Mouse (Mus musculus): ENCODE measurements around the gene Agpat2. TPM values are rescaled to one million over a fixed set of nuclear protein-coding genes. Genes with fewer than 3 reads are reported as not detected.
A peak's percentile ranks its signal among the peaks of the same experiment; 100 is the strongest.

Agpat2 gene
- polyA plus RNA-seq, 1 experiment = 19.7 TPM

DNA sequence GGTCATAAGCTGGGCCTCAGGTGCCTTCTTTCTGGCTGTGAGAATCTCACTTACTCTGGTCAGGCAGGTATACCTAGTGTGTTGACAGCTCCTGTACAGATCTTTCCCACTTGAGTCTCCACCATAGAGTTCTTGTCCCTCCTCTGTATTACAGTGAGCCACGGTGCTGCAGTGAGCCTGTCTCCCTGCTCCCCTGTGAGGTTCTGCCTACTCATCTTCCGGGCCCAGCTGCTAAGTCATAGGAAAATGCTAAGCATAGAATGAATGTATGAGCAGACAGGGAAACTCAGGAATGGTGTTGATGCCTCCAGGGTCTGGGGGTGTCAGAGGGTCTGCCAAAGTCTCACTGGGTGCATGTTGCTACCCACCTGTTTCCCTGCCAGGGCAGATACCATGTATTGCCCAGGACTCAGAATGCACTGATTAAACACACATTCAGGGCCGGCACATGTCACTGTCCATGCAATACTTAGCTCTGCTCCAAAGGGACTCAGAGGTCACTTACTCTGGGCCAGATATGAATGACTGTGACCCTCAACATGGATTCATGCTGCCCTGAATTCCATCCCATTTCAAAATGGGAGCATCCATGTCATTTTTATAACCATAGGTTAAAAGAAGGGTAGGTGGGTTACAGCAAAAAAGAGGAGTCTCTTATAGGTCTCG is 11.4 kb upstream of the Agpat2 start:
- Histone ChIP-seq H3K4me1 (ENCODE audit: control insufficient read depth, insufficient read depth, low read length) (peaks cover 11% of the 10 kb centered on the region), H3K36me3 (ENCODE audit: control insufficient read depth, insufficient read depth, low read length, poor library complexity, severe bottlenecking) (no peaks in the 10 kb centered on the region), H3K4me3 (ENCODE audit: low read depth, low read length) (no peak overlapping the region), H3K27me3 (ENCODE audit: control insufficient read depth, insufficient read depth, low read length, poor library complexity, severe bottlenecking) (no peaks in the 10 kb centered on the region), H3K9ac (ENCODE audit: low read depth, poor library complexity, severe bottlenecking) (no peak overlapping the region), H3K27ac (ENCODE audit: insufficient read depth, low read length) (no peak overlapping the region), H3K9me3 (replicated peaks; ENCODE audit: control insufficient read depth, insufficient read depth, low read length, poor library complexity, severe bottlenecking) (no peaks in the 10 kb centered on the region)
- no peak for TF ChIP-seq EP300 (IDR thresholded peaks at IDR 0.05; ENCODE audit: insufficient read depth, low read depth, low read length)
- no peak for TF ChIP-seq POLR2A (IDR thresholded peaks at IDR 0.05; ENCODE audit: insufficient read depth, low read length)
- no peak for TF ChIP-seq CTCF (IDR thresholded peaks at IDR 0.05; ENCODE audit: low read depth, low read length)

DNA sequence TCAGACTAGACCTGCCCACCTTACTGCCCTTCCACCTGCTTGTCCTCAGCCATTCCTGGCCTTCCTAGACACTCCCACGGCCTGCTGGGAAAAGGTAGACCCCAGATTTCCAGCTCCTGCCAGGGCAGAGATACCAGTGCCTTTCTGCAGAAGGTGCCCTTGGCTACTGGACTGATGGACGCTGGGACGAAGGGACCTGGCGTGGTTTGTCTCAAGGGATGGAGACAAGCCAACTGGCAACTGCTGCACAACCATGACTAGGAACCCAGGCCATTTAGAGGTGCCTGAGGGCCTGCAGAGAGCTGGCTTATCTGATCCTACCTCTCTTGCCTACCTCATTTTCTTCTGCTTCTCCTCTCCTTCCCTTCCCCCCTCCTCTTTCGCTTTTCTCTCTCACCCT is 10.7 kb upstream of the Agpat2 start:
- Histone ChIP-seq H3K36me3 (ENCODE audit: control insufficient read depth, insufficient read depth, low read length, poor library complexity, severe bottlenecking) (no peaks in the 10 kb centered on the region), H3K4me1 (ENCODE audit: control insufficient read depth, insufficient read depth, low read length) (peaks cover 15% of the 10 kb centered on the region), H3K9me3 (replicated peaks; ENCODE audit: control insufficient read depth, insufficient read depth, low read length, poor library complexity, severe bottlenecking) (no peaks in the 10 kb centered on the region), H3K27me3 (ENCODE audit: control insufficient read depth, insufficient read depth, low read length, poor library complexity, severe bottlenecking) (no peaks in the 10 kb centered on the region), H3K4me3 (ENCODE audit: low read depth, low read length) (no peak overlapping the region), H3K9ac (ENCODE audit: low read depth, poor library complexity, severe bottlenecking) (no peak overlapping the region), H3K27ac (ENCODE audit: insufficient read depth, low read length) (no peak overlapping the region)
- TF ChIP-seq EP300 (IDR thresholded peaks at IDR 0.05; ENCODE audit: insufficient read depth, low read depth, low read length) = no peak
- TF ChIP-seq POLR2A (IDR thresholded peaks at IDR 0.05; ENCODE audit: insufficient read depth, low read length) = no peak
- TF ChIP-seq CTCF (IDR thresholded peaks at IDR 0.05; ENCODE audit: low read depth, low read length) = no peak

DNA sequence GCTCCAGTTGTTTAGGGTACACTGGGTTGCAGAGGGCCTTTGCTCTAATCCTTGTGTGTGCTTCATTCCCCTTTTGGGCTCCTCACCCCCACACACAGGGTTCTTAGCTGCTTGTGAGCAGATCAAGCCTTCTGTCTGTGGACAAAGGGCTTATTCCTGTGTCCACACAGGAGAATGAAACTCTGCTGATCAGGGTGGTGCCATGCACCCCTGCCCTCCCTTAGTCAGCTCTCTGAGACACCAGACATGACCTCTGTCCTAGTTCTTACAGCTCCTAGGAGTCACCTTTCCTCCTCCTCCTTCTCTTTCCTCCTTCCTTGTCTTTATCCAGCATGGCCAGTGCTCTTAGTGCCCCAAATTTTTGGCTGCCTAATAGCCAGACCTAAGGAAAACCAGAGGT is 7.7 kb upstream of the Agpat2 start:
- H3K4me3 ChIP-seq (ENCODE audit: low read depth, low read length) = no peak overlapping the region
- H3K9ac ChIP-seq (ENCODE audit: low read depth, poor library complexity, severe bottlenecking) = no peak overlapping the region
- no peaks in the 10 kb centered on the region for H3K36me3 ChIP-seq (ENCODE audit: control insufficient read depth, insufficient read depth, low read length, poor library complexity, severe bottlenecking)
- peak overlapping the region; percentile 82 for H3K27ac ChIP-seq (ENCODE audit: insufficient read depth, low read length)
- no peaks in the 10 kb centered on the region for H3K27me3 ChIP-seq (ENCODE audit: control insufficient read depth, insufficient read depth, low read length, poor library complexity, severe bottlenecking)
- no peak for TF ChIP-seq POLR2A (IDR thresholded peaks at IDR 0.05; ENCODE audit: insufficient read depth, low read length)
- TF ChIP-seq CTCF (IDR thresholded peaks at IDR 0.05; ENCODE audit: low read depth, low read length) = no peak
- no peak for TF ChIP-seq EP300 (IDR thresholded peaks at IDR 0.05; ENCODE audit: insufficient read depth, low read depth, low read length)
- H3K4me1 ChIP-seq (ENCODE audit: control insufficient read depth, insufficient read depth, low read length) = peaks cover 15% of the 10 kb centered on the region
- H3K9me3 ChIP-seq (replicated peaks; ENCODE audit: control insufficient read depth, insufficient read depth, low read length, poor library complexity, severe bottlenecking) = no peaks in the 10 kb centered on the region

DNA sequence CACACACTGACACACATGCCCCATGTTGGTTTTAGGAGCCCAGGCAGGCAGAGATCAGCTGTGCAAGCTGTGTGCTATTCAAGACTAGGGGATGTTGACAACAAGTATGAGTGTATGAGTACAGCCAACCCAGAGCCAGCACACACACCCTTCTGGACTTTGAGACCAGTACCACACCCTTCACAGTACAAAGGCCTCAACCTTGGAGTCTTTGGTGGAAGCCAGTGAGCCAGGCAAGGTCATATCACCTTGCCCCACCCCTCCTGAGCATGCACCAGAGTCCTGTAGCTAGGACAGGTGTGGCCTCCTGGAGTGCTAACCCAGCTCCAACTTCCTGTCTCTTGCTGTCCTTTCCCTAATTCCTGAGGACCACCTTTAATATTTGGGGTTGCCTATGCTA is 6.8 kb upstream of the Agpat2 start:
- peak overlapping the region; percentile 60 for H3K27ac ChIP-seq (ENCODE audit: insufficient read depth, low read length)

DNA sequence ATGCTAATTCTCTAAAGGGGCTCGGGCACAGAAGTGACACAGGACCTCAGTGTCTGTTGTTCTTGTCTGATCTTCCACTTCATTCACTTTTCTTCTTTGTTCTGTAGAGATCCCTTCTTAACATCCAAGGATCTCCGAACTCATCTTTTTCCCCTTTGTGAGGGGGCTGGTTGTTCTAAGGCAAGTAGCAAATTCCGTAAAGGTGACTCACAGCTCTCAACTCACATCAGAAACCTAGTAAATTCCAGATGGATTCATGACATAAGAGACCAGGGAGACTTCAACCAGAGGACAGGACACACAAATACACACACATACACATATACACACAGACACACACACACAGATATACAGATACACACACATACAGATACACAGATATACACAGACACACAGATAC is 6.3 kb upstream of the Agpat2 start:
- Histone ChIP-seq H3K9ac (ENCODE audit: low read depth, poor library complexity, severe bottlenecking) (no peak overlapping the region), H3K36me3 (ENCODE audit: control insufficient read depth, insufficient read depth, low read length, poor library complexity, severe bottlenecking) (no peaks in the 10 kb centered on the region), H3K4me3 (ENCODE audit: low read depth, low read length) (no peak overlapping the region), H3K27me3 (ENCODE audit: control insufficient read depth, insufficient read depth, low read length, poor library complexity, severe bottlenecking) (no peaks in the 10 kb centered on the region), H3K27ac (ENCODE audit: insufficient read depth, low read length) (peak overlapping the region; percentile 16; the same call in 1 of the 2 replicates), H3K4me1 (ENCODE audit: control insufficient read depth, insufficient read depth, low read length) (peaks cover 15% of the 10 kb centered on the region), H3K9me3 (replicated peaks; ENCODE audit: control insufficient read depth, insufficient read depth, low read length, poor library complexity, severe bottlenecking) (no peaks in the 10 kb centered on the region)
- no peak for TF ChIP-seq POLR2A (IDR thresholded peaks at IDR 0.05; ENCODE audit: insufficient read depth, low read length)
- TF ChIP-seq EP300 (IDR thresholded peaks at IDR 0.05; ENCODE audit: insufficient read depth, low read depth, low read length) = no peak
- no peak for TF ChIP-seq CTCF (IDR thresholded peaks at IDR 0.05; ENCODE audit: low read depth, low read length)

More for the DNA sequence above, 6.8 kb upstream of the Agpat2 start:
- Histone ChIP-seq H3K4me3 (ENCODE audit: low read depth, low read length) (no peak overlapping the region), H3K9ac (ENCODE audit: low read depth, poor library complexity, severe bottlenecking) (no peak overlapping the region), H3K27me3 (ENCODE audit: control insufficient read depth, insufficient read depth, low read length, poor library complexity, severe bottlenecking) (no peaks in the 10 kb centered on the region), H3K9me3 (replicated peaks; ENCODE audit: control insufficient read depth, insufficient read depth, low read length, poor library complexity, severe bottlenecking) (no peaks in the 10 kb centered on the region), H3K36me3 (ENCODE audit: control insufficient read depth, insufficient read depth, low read length, poor library complexity, severe bottlenecking) (no peaks in the 10 kb centered on the region), H3K4me1 (ENCODE audit: control insufficient read depth, insufficient read depth, low read length) (peaks cover 15% of the 10 kb centered on the region)
- peak; percentile 97 for TF ChIP-seq EP300 (IDR thresholded peaks at IDR 0.05; ENCODE audit: insufficient read depth, low read depth, low read length)
- TF ChIP-seq CTCF (IDR thresholded peaks at IDR 0.05; ENCODE audit: low read depth, low read length) = no peak
- no peak for TF ChIP-seq POLR2A (IDR thresholded peaks at IDR 0.05; ENCODE audit: insufficient read depth, low read length)

DNA sequence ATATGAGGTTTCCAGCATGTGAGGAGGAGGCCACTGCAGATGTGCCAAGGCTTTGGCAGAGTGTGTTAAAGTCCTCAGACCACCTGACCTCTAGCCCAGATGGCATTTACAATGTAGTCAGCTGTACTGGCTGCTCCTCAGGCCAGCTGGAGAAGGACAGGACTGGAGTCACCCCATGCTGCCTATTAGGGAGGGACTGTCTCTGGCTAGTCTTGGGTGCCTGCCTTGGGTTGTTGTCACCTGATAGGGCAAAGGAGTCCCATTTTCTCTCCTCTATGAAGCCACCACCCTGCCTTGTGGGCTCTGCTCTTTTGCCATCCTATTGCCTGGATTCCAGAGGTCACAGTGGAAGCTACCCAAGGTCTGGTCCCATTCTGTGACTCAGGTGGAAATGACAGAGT is 5.0 kb upstream of the Agpat2 start:
- H3K4me1 ChIP-seq (ENCODE audit: control insufficient read depth, insufficient read depth, low read length) = peaks cover 15% of the 10 kb centered on the region
- no peaks in the 10 kb centered on the region for H3K27me3 ChIP-seq (ENCODE audit: control insufficient read depth, insufficient read depth, low read length, poor library complexity, severe bottlenecking)
- H3K27ac ChIP-seq (ENCODE audit: insufficient read depth, low read length) = no peak overlapping the region
- H3K9ac ChIP-seq (ENCODE audit: low read depth, poor library complexity, severe bottlenecking) = no peak overlapping the region
- H3K9me3 ChIP-seq (replicated peaks; ENCODE audit: control insufficient read depth, insufficient read depth, low read length, poor library complexity, severe bottlenecking) = no peaks in the 10 kb centered on the region
- H3K4me3 ChIP-seq (ENCODE audit: low read depth, low read length) = no peak overlapping the region
- no peaks in the 10 kb centered on the region for H3K36me3 ChIP-seq (ENCODE audit: control insufficient read depth, insufficient read depth, low read length, poor library complexity, severe bottlenecking)
- TF ChIP-seq POLR2A (IDR thresholded peaks at IDR 0.05; ENCODE audit: insufficient read depth, low read length) = no peak
- no peak for TF ChIP-seq CTCF (IDR thresholded peaks at IDR 0.05; ENCODE audit: low read depth, low read length)
- TF ChIP-seq EP300 (IDR thresholded peaks at IDR 0.05; ENCODE audit: insufficient read depth, low read depth, low read length) = no peak
